ENCODE assay signal across 8 mouse cellular contexts in the genomic region with DNA sequence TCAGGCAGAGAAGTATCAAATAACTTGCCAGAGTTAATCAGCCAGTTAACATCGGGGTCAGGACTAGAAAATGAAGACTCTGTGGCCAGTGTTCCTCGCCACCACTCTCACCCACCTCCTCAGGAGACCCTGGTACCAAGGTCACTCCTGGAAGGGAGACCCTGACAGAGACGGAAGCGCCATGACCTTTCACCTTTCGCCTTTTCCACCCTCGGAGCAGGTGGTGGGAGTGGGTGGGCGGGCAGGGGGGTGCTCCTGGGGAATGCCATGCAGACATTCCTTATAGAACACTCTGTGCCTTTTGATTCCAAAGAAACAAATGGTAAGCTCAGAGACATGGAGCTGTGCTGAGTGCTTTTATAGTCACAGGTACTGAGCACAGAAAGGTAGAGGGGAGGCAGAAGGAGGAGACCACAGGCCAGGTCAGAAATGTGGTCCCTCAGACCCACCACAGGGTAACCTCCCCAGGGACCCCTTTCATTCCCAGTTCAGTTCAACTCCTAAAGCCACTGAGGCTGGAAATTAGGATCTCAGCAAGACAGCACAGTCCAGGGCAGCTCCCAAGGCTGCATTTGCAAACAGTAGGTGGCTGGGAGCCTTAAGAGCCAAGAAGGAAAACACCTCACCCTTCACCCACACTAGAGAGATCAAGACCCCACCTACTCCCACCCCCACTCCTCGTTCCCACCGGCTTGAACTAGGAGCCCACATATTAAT. TPM values are rescaled to one million over a fixed set of nuclear protein-coding genes. Genes with fewer than 3 reads are reported as not detected.
DNase-seq lines count a peak whose midpoint lies in the region; ATAC-seq and TF ChIP-seq lines count a peak whose summit lies in the region.

No protein-coding gene starts in this region.

- no peak for TF ChIP-seq EP300 in liver, postnatal 0 days (IDR thresholded peaks at IDR 0.05; ENCODE audit: low read depth)

- H3K27ac ChIP-seq in forebrain, embryonic 10.5 days: peak overlapping the region; percentile 88
- no peak overlapping the region for H3K27ac ChIP-seq in forebrain, postnatal 0 days (ENCODE audit: low read depth, low read length)
- H3K27ac ChIP-seq in left cerebral cortex, adult 2 months: peak overlapping the region; percentile 78
- H3K27ac ChIP-seq in embryonic fibroblast, embryonic 13.5 days (ENCODE audit: insufficient read depth, low read length): 0 out of 2 replicates have a peak overlapping the region, but pooled peaks have one; percentile 13
- peak overlapping the region; percentile 49 for H3K27ac ChIP-seq in limb, embryonic 11.5 days (replicated peaks; ENCODE audit: low read depth, low read length)
- no peak overlapping the region for H3K27ac ChIP-seq in liver, postnatal 0 days (ENCODE audit: low read depth)

- 12% methylated on average over 9 of the region's 9 CpGs for WGBS in forebrain, embryonic 10.5 days
- 38% methylated on average over 9 of the region's 9 CpGs for WGBS in forebrain, postnatal 0 days
- 12% methylated on average over 9 of the region's 9 CpGs for WGBS in limb, embryonic 11.5 days
- 66% methylated on average over 9 of the region's 9 CpGs for WGBS in liver, postnatal 0 days (ENCODE audit: insufficient replicate concordance)

- no peaks in the 10 kb centered on the region for H3K27me3 ChIP-seq in forebrain, embryonic 10.5 days (ENCODE audit: poor library complexity, severe bottlenecking)
- H3K27me3 ChIP-seq in forebrain, postnatal 0 days (ENCODE audit: insufficient read depth, low read length): no peaks in the 10 kb centered on the region
- no peaks in the 10 kb centered on the region for H3K27me3 ChIP-seq in limb, embryonic 11.5 days (ENCODE audit: control insufficient read depth, insufficient read depth, low read length)
- no peaks in the 10 kb centered on the region for H3K27me3 ChIP-seq in liver, postnatal 0 days (ENCODE audit: insufficient read depth, low read length)

- no peak for TF ChIP-seq CTCF in forebrain, postnatal 0 days (IDR thresholded peaks at IDR 0.05; ENCODE audit: low read depth)
- no peak for TF ChIP-seq CTCF in left cerebral cortex, adult 2 months (IDR thresholded peaks at IDR 0.05)
- TF ChIP-seq CTCF in embryonic fibroblast, embryonic 13.5 days (IDR thresholded peaks at IDR 0.05; ENCODE audit: borderline replicate concordance, insufficient read depth, low read length): no peak
- TF ChIP-seq CTCF in liver, postnatal 0 days (IDR thresholded peaks at IDR 0.05; ENCODE audit: low read depth): no peak

- H3K4me3 ChIP-seq in forebrain, embryonic 10.5 days: peak overlapping the region; percentile 29
- H3K4me3 ChIP-seq in forebrain, postnatal 0 days (ENCODE audit: low read depth, low read length): no peak overlapping the region
- H3K4me3 ChIP-seq in left cerebral cortex, adult 2 months: no peak overlapping the region
- H3K4me3 ChIP-seq in embryonic fibroblast, embryonic 13.5 days (ENCODE audit: insufficient read depth, low read length): no peak overlapping the region
- no peak overlapping the region for H3K4me3 ChIP-seq in limb, embryonic 11.5 days (ENCODE audit: low read depth, low read length)
- no peak overlapping the region for H3K4me3 ChIP-seq in liver, postnatal 0 days (ENCODE audit: low read depth, low read length)

- H3K9me3 ChIP-seq in forebrain, embryonic 10.5 days: no peaks in the 10 kb centered on the region
- H3K9me3 ChIP-seq in forebrain, postnatal 0 days (ENCODE audit: low read length): no peaks in the 10 kb centered on the region
- H3K9me3 ChIP-seq in limb, embryonic 11.5 days (ENCODE audit: control insufficient read depth, low read length): no peaks in the 10 kb centered on the region
- no peaks in the 10 kb centered on the region for H3K9me3 ChIP-seq in liver, postnatal 0 days (ENCODE audit: low read length)

- H3K4me2 ChIP-seq in forebrain, postnatal 0 days (ENCODE audit: low read depth): no peak overlapping the region
- H3K4me2 ChIP-seq in limb, embryonic 11.5 days (ENCODE audit: low read depth, severe bottlenecking): no peak overlapping the region
- no peak overlapping the region for H3K4me2 ChIP-seq in liver, postnatal 0 days (ENCODE audit: low read depth, low read length)

- no peak for DNase-seq in forebrain, embryonic 10.5 days (ENCODE audit: extremely low spot score, low spot score)
- no peak for DNase-seq in forebrain, postnatal 0 days
- DNase-seq in left cerebral cortex, adult 2 months (ENCODE audit: extremely low spot score in 1 of 2, low spot score in 2 of 2): no peak
- DNase-seq in left cerebral cortex, postnatal 10 days (ENCODE audit: extremely low spot score in 1 of 2, low spot score in 2 of 2): no peak
- no peak for DNase-seq in limb, embryonic 11.5 days (ENCODE audit: low spot score)
- no peak for DNase-seq in layer of hippocampus, postnatal 14 days (ENCODE audit: low spot score in 2 of 2)
- DNase-seq in liver, postnatal 0 days: no peak

- TF ChIP-seq POLR2A in embryonic fibroblast, embryonic 13.5 days (IDR thresholded peaks at IDR 0.05; ENCODE audit: low read depth, low read length): no peak

- intact Hi-C loops in left cerebral cortex, adult 2 months (cut with DNase I): loop anchor here (2.0 kb wide), 1 partner anchor 43 kb away; no protein-coding TSS in a partner anchor
- intact Hi-C loops in left cerebral cortex, postnatal 10 days (cut with DNase I): no loop called here

- ATAC-seq in forebrain, postnatal 0 days: no peak
- ATAC-seq in limb, embryonic 11.5 days (ENCODE audit: insufficient number of reproducible peaks, low FRiP score, low TSS enrichment, low read depth): peak; percentile 72
- ATAC-seq in liver, postnatal 0 days: no peak

- H3K9ac ChIP-seq in forebrain, postnatal 0 days: no peak overlapping the region; the same call in 1 of the 2 replicates
- no peak overlapping the region for H3K9ac ChIP-seq in limb, embryonic 11.5 days (ENCODE audit: low read length)
- no peak overlapping the region for H3K9ac ChIP-seq in liver, postnatal 0 days (replicated peaks)

- H3K36me3 ChIP-seq in forebrain, embryonic 10.5 days (replicated peaks): peaks cover 13% of the 10 kb centered on the region
- H3K36me3 ChIP-seq in forebrain, postnatal 0 days (ENCODE audit: insufficient read depth): no peaks in the 10 kb centered on the region
- H3K36me3 ChIP-seq in limb, embryonic 11.5 days (ENCODE audit: control insufficient read depth, insufficient read depth, low read length): no peaks in the 10 kb centered on the region
- H3K36me3 ChIP-seq in liver, postnatal 0 days (replicated peaks; ENCODE audit: insufficient read depth, low read length): no peaks in the 10 kb centered on the region

- H3K4me1 ChIP-seq in forebrain, embryonic 10.5 days: peaks cover 98% of the 10 kb centered on the region
- H3K4me1 ChIP-seq in forebrain, postnatal 0 days (ENCODE audit: insufficient read depth): peaks cover 54% of the 10 kb centered on the region
- H3K4me1 ChIP-seq in embryonic fibroblast, embryonic 13.5 days (ENCODE audit: control insufficient read depth, insufficient read depth, low read length): peaks cover 24% of the 10 kb centered on the region
- peaks cover 74% of the 10 kb centered on the region for H3K4me1 ChIP-seq in limb, embryonic 11.5 days (ENCODE audit: control insufficient read depth, insufficient read depth, low read length)
- no peaks in the 10 kb centered on the region for H3K4me1 ChIP-seq in liver, postnatal 0 days (ENCODE audit: insufficient read depth)

RNA-seq across cellular contexts. Expression of a gene that starts 49.8 kb away (rescaled TPM):
- 38.2 and 38.8 TPM in 2 replicates for polyA plus RNA-seq in forebrain, embryonic 10.5 days (2016; fragmentation: Nextera tagmentation; extraction: Ambion mirVana)
- total RNA-seq in forebrain, postnatal 0 days (2014; rRNA removed): 79.2 and 95.9 TPM in 2 replicates
- 52.6 and 60.5 TPM in 2 replicates for polyA plus RNA-seq in forebrain, postnatal 0 days (2015; fragmentation: Nextera tagmentation; extraction: Ambion mirVana)
- total RNA-seq in left cerebral cortex, adult 2 months (2021): 100 to 1,000 TPM; 140 to 143 TPM
- total RNA-seq in left cerebral cortex, postnatal 10 days (2021): 100 to 1,000 TPM; 164 to 181 TPM
- 108 and 117 TPM in 2 replicates for polyA plus RNA-seq in embryonic fibroblast, embryonic 13.5 days (2011; ENCODE audit: insufficient read length, low read depth, missing spikeins)
- polyA plus RNA-seq in limb, embryonic 11.5 days (2014; fragmentation: Nextera tagmentation; extraction: Ambion mirVana): 43.7 and 44.2 TPM in 2 replicates
- total RNA-seq in layer of hippocampus, postnatal 14 days (2021): 100 to 1,000 TPM; 103 to 106 TPM
- 4.0 TPM in 2 replicates for polyA plus RNA-seq in liver, postnatal 0 days (2015; fragmentation: Nextera tagmentation; extraction: Ambion mirVana)

Comparison
In these comparisons a context has a peak if more than half of its experiments do, and no peak if none do; other contexts are left out.
1. H3K27ac ChIP-seq: peak in forebrain, embryonic 10.5 days (single experiment), left cerebral cortex, adult 2 months (single experiment), embryonic fibroblast, embryonic 13.5 days (single experiment) and limb, embryonic 11.5 days (single experiment); none in forebrain, postnatal 0 days (single experiment) and liver, postnatal 0 days (single experiment).